Mouse (Mus musculus) gastrocnemius, adult 2 months (tissue): ENCODE results near the gene Hist1h3c. TPM values are rescaled to one million over a fixed set of nuclear protein-coding genes. Genes with fewer than 3 reads are reported as not detected.
"Not testable (repeated sequence)": the region's sequence is repeated elsewhere in the genome, so short reads cannot be mapped to it uniquely, and the experiment has no call there.

ENCODE experiments used
- DNase-seq: peaks from one replicate; pipeline ENCODE4 v3.0.0; 2022
- H3K27ac ChIP-seq: fragments of 200-600 bp; 2 replicates; pipeline ENCODE4 v1.8.1; 2022; ENCODE audit warnings: mild to moderate bottlenecking
- H3K4me3 ChIP-seq: fragments of 200-600 bp; 2 replicates; pipeline ENCODE4 v1.8.1; 2022; ENCODE audit warnings: mild to moderate bottlenecking, moderate library complexity
- CTCF ChIP-seq: fragments of 200-600 bp; IDR thresholded peaks from 2 replicates; pipeline ENCODE4 v1.8.1; 2022; ENCODE audit warnings: antibody characterized with exemption, mild to moderate bottlenecking, moderate library complexity
- intact Hi-C: fragments of 180-260 bp; cut with DNase I; formaldehyde crosslinking; loops from one replicate; pipeline ENCODE4 v1.15.1; 2025
- total RNA-seq, 2 experiments: library from RNA; stranded (reverse); gene quantifications; 2 replicates each; pipeline ENCODE4 v1.2.3; 2021

Gene Hist1h3c
- total RNA-seq, 2 experiments from 2014 or later: not detected

DNA sequence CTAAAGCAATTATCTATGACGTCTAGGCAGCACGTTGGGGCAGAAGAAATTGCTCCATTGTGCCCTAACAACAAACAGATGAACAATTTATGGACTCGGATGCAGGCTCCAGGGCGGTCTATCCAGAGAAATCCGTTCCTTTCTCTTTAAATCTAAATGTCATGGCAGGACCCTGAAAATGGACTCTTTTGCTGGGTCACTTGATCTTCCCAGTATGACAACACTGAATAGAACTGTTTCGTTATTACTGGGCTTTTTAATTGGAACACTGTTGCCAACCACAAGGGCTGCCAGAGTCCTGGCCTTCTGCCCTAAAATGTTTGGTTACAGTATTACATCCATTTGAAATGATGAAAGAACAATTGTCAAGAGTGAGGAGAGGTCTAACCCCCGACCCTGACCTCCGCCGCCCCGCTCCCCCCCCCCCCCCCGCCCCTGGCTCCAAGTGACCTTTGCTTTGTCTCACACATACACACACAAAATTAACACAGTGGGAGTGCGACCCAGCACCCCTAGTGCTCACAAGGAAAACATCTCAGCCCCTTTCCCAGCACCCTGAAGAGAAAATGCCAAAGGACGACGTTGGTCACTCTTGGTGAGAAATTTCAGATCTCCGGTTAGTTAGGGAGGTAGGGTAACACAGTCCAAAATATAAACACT, 35.6 kb downstream of the Hist1h3c start:
- Histone ChIP-seq H3K27ac (peak overlapping the region; percentile 94), H3K4me3 (peak overlapping the region; percentile 89)
- intact Hi-C loops: no loop called here
- DNase-seq: no peak
- no peak for TF ChIP-seq CTCF

DNA sequence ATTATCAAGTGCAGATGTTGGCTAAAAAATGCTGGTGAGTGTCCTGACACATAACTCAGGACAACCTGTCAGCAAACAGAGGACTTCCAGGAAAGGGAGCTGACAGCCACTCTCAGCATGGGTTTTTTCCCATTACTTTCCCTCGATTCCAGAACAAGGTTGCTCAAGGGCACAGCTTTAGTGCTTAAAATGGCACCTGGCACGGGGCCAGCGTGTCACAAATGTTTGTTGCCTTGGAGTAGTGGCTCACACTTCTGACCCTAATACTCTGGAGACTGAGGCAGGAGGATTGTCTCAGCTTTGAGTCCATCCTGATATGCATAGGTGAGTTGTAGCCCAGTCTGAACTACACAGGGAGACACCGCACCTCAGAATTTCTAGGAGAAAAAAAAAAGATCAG, 36.7 kb downstream of the Hist1h3c start:
- intact Hi-C loops: no loop called here
- TF ChIP-seq CTCF: no peak
- DNase-seq: no peak
- Histone ChIP-seq H3K4me3 (no peak overlapping the region), H3K27ac (no peak overlapping the region)

DNA sequence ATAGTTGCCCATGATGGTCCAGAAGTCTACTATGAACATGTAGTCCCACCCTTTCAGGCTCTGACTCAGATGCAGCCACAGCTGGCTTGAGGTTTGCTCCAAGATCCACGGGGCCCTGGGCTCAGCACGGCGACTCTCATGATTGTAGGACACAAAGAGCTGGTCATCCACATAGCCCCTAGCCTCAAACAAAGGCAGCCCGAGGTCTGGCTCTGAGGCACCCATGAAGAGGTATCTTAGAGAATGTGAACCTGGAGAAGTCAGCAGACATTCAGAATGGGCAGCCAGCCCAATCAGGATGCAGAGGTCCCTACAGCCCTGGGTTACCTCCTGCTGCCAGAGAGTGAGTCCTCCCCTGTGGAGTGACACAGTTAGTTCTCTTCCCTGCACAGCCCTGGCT, 37.4 kb downstream of the Hist1h3c start:
- intact Hi-C loops: no loop called here

DNA sequence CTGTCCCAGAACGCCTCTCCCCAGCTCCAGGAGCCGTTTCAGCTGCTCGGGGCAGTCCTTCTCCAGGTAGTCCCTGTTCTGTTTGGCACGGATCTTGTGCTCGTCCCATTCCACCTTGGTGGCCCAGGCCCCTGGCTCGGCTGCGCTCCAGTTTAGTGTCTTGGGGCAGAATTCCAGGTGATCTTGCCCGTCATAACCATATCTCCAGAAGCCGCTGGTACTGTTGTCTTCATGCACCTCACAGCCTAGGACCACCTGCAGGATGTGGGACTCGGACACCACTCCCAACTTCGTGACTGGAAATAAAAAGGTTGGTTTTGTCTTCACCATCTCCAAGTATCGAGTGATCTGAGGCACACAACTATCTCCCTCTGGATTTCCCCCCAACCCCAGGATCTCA, 38.6 kb downstream of the Hist1h3c start:
- intact Hi-C loops: no loop called here
- TF ChIP-seq CTCF: no peak
- DNase-seq: no peak

More for the DNA sequence above, 37.4 kb downstream of the Hist1h3c start:
- no peak overlapping the region for H3K27ac ChIP-seq
- DNase-seq: no peak
- TF ChIP-seq CTCF: no peak
- no peak overlapping the region for H3K4me3 ChIP-seq

DNA sequence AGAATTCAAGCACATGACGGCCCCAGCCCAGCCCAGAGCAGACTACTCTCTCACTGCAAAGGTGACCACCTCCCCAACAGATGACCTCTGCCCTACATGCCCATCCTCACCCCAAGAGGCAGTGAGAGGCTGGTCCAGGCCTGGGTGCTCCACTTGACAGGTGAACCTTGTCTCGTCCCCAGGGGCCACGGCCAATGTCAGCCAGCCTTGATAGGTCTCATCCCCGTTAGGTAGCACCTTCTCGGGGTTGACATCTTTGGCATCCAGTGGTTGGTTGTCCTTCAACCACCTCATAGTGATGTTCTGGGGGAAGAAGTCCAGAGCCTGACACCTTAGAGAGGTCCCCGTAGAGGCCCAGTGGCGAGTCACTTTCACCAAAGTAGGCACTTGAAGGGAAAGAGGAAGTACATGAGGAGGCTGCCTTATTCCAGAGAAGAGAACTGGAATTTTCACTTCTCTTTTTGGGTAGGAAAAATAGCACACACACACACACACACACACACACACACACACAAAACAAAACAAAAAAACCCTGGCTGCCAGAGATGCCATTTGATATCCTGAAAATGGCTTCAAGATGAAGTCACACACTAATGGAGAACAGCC, 39.5 kb downstream of the Hist1h3c start:
- Histone ChIP-seq H3K27ac (no peak overlapping the region), H3K4me3 (no peak overlapping the region)
- intact Hi-C loops: no loop called here
- no peak for DNase-seq
- no peak for TF ChIP-seq CTCF

More for the DNA sequence above, 38.6 kb downstream of the Hist1h3c start:
- no peak overlapping the region for H3K4me3 ChIP-seq
- no peak overlapping the region; the same call in 1 of the 2 replicates for H3K27ac ChIP-seq

DNA sequence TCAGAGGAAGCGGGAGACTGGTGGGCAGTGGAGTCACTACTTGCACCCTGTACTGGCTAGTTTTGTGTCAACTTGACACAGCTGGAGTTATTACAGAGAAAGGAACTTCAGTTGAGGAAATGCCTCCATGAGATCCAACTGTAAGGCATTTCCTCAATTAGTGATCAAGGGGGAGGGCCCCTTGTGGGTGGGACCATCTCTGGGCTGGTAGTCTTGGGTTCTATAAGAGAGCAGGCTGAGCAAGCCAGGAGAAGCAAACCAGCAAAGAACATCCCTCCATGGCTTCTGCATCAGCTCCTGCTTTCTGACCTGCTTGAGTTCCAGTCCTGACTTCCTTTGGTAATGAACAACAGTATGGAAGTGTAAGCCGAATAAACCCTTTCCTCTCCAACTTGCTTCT, 42.6 kb downstream of the Hist1h3c start:
- intact Hi-C loops, H3K4me3 ChIP-seq, DNase-seq: not testable (repeated sequence)
- H3K27ac ChIP-seq: peak overlapping the region; percentile 49; the same call in 1 of the 2 replicates

DNA sequence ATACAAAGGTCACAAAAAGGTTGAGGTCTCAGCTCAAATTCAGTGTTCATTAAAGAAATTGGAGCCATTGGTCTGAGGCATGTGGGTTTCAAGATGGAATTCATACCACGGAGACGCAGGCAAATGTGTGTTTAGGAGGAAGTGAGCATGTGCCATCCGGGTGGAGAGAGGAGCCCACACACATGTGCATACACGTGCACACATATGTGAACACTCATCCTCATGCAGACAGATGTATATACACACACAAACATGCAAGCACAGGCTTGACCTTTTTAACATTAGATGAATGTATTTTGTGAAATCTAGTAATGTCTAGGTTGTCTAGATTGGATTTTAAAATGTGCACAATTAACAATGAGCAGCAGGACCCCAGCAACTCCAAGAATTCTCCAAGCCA, 43.2 kb downstream of the Hist1h3c start:
- intact Hi-C loops: no loop called here
- H3K4me3 ChIP-seq: no peak overlapping the region
- TF ChIP-seq CTCF: no peak
- H3K27ac ChIP-seq: no peak overlapping the region; the same call in 1 of the 2 replicates
- DNase-seq: no peak

DNA sequence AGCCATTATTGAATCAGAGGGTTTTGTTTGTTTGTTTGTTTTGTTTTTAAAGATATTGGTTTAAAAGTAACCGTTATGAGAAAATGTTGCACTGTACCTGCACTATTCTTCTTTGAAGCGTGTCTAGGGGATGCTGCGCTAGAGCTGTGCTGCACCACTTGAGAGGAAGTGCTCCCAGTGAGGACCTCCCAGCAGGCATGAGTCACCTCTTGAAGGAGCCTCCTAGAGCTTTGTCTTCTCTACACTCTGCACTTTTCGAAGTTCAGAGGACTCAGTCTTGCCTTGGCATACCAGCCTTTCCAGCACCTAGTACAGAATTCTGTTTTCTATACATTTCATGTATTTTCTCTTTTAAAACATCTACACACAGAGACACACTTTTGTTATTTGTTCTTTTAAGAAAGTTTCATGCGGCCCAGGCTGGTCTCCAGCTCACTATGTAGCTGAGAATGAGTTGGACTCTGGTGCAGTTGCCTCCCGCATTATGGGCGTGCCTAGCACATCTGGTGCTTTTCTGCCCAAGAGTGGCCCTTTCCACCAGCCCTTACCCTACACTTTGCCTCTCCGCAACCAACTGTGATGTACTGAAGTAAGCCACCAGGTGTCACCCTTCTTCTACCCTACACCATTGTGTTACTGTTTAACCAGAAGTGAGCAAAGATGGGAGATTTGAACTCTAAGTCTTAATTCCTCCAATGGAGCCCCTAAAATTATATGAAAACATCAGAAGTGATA, 44.4 kb downstream of the Hist1h3c start:
- Histone ChIP-seq H3K4me3 (no peak overlapping the region), H3K27ac (no peak overlapping the region)
- peak; percentile 94 for TF ChIP-seq CTCF
- intact Hi-C loops: loop anchor here (1.0 kb wide), 1 partner anchor 31 kb away; no protein-coding TSS in a partner anchor
- peak; percentile 70 for DNase-seq

DNA sequence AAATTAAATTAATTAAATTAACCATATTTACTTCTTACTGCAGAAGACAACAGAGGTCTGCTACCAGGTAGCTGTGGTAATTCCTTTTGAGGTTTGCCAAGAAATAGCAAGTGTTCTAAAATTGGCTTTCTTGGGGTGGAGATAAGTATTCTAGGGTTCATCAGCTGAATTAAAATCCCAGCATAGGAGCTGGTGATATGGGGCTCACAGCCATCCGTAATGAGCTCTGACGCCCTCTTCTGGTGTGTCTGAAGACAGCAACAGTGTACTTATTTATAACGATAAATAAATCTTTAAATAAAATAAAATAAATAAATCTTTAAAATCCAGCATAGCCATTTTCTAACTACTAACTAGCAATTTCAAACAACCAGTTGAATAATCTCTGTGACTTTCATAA, 45.6 kb downstream of the Hist1h3c start:
- TF ChIP-seq CTCF: peak; percentile 6; the same call in 1 of the 2 replicates
- Histone ChIP-seq H3K4me3 (no peak overlapping the region), H3K27ac (no peak overlapping the region)
- DNase-seq: no peak
- intact Hi-C loops: loop anchor here (5.0 kb wide), 2 partner anchors 77 to 117 kb away; partner anchors contain the start of genes Hist1h1e, Hist1h2be and Hist1h4d

DNA sequence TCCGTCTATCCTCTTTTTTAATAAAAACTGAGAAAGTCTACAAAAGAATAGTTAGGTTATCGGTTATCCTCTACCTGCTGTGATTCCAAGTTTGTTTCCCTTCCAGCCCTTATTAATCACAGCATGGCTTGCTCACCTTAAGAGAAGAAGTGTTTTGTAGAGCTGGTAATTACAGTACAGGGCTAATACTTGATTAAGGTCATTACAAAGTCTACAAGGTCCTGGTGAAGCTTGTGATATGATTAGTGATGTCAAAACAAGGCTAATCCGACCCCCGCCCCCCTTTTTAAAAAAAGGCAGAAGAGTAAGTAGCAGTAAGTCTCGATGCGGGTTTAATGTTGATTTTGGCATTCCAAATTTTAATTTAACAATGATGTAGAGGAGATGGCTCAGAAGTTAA, 46.4 kb downstream of the Hist1h3c start:
- no peak for DNase-seq
- intact Hi-C loops: loop anchor here (5.0 kb wide), 2 partner anchors 77 to 117 kb away; partner anchors contain the start of genes Hist1h1e, Hist1h2be and Hist1h4d
- Histone ChIP-seq H3K27ac (peak overlapping the region; percentile 80), H3K4me3 (peak overlapping the region; percentile 78; the same call in 1 of the 2 replicates)
- TF ChIP-seq CTCF: no peak

DNA sequence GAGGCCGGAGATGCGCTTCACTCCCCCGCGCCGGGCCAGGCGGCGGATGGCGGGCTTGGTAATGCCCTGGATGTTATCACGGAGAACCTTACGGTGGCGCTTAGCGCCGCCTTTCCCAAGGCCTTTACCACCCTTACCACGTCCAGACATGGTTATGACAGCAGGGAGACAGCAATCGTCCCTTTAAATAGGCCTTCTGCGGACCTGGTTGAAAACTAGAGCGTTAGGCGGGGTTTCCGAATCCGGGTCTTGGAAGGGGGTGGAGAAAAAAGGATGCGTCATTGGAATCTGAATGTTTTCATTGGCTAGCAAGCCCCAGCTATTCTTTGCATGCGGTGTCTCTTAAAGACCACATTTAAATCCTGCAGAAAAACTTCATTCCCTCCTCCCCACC, 47.1 kb downstream of the Hist1h3c start, which contains the start of gene Hist1h4c:
Gene Hist1h4c, minus strand, starts transcription at position 155 of the 394 bp plus-strand sequence.
- intact Hi-C loops: loop anchor here (5.0 kb wide), 2 partner anchors 76 to 116 kb away; partner anchors contain the start of genes Hist1h1e, Hist1h2be and Hist1h4d
- peak within 1 kb of the TSS; percentile 78 for H3K4me3 ChIP-seq
- H3K27ac ChIP-seq: peak within 1 kb of the TSS; percentile 80
- TF ChIP-seq CTCF: peak; percentile 14; the same call in 1 of the 2 replicates
- DNase-seq: peak; percentile 97

DNA sequence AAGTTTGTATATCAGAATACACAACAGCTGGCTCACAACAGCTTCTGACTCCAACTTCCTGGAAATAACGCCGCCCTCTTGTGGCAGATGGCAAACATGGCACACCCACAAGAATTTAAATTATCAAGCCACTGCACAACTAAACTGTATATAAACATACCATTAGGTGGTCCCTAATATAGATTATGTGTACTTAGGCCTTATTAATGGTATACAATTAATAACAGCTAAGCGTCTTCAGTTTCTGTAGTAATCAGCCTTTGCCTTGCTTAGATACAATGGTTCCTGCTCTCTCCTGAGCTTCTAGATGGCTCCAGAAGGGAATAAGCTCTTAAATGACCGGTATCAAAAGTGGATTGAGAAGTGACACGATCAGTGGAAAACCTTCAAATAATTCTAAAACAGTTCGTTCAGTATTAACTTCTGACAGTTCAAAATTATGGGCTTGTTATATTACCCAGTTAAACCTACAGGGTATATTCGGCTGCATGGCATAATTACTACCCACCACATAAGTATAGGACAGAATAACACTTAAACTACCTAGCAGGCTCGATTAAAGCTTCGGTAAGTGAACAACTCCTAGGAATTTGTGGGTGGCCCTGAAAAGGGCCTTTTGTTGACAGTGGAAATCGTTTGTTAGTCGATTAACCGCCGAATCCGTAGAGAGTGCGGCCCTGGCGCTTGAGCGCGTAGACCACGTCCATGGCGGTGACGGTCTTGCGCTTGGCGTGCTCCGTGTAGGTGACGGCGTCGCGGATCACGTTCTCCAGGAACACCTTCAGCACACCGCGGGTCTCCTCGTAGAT, 47.7 kb downstream of the Hist1h3c start:
- Histone ChIP-seq H3K4me3 (peak overlapping the region; percentile 78), H3K27ac (peak overlapping the region; percentile 80)
- intact Hi-C loops: loop anchor here (5.0 kb wide), 2 partner anchors 75 to 115 kb away; partner anchors contain the start of genes Hist1h1e, Hist1h2be and Hist1h4d
- peak; percentile 79 for TF ChIP-seq CTCF
- peak; percentile 49 for DNase-seq
